Mouse (Mus musculus) spleen, postnatal 10 days (tissue): ENCODE measurements around the gene Clip3.

Experiments
- DNase-seq, 2 experiments: peaks; one replicate each; pipeline ENCODE4 v3.0.0; 2021 to 2022; ENCODE audit warnings: low spot score in 2 of 2

The Clip3 gene

DNA sequence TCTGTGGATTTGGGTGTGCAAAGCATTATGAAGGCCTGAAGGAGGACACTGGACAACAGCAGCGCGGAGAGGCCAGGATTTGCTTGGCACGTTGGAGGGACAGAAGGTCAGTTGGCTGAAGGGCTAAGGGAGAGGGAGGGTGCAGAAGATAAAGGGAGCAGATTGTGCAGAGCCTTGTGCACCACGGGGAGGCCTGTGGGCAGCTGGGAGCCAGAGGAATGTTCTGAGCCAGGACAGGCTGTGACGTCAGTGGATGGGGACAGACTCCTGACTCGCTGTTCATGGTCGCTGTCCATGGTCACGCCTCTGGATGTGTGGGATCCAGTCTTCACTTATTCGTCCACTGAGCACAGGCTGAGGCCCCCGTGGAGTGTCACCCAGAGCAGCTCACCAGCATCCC, 3.6 kb downstream of the Clip3 start:
- no peak for DNase-seq

DNA sequence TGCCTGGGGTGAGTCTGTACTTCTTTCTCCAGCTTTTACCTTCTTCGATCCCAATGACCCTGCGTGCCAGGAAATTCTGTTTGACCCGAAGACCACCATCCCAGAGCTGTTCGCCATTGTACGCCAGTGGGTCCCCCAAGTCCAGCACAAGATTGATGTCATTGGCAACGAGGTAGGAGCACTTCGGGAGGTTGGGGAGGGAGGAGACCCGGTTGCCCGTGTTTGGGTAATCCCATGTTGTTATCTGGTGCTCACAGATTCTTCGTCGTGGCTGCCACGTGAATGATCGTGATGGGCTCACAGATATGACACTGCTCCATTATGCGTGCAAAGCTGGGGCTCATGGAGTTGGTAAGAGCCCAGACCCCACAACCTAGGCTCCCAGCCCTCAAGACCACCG, 5.3 kb downstream of the Clip3 start:
- DNase-seq: no peak

DNA sequence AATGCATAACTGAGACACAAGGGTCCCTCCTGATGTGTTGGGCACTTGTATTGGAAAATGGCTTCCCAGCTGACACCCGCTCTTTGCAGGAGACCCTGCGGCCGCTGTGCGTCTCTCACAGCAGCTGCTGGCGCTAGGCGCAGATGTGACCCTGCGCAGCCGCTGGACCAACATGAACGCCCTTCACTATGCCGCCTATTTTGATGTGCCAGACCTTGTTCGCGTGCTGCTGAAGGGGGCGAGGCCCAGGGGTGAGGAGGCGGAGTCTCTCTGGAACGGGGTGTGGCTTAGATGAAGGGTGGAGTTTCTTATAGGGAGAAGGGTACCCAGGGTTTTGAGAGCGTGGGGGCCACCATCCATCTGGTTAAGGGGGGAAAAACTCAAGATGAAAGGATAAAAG, 5.7 kb downstream of the Clip3 start:
- DNase-seq: no peak

DNA sequence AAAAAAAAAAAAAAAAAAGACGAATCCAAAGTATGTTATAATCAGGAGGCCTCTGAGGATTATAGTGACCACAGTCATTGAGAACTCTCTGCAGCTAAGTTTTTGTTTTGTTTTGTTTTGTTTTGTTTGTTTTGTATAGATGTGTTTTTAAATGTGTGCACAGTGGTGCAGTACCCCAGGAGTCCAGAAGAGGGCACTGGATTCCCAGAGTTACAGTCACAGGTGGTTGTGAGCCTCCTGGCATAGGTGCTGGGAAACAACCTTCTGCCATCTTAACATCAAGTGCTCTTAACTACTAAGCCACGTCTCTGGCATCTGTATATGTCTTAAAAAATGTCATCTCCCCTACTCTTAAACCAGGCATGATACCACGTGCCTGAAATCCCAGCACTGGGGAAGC, 9.4 kb downstream of the Clip3 start:
- DNase-seq: peak in 1 of 2 experiments; percentile 55

DNA sequence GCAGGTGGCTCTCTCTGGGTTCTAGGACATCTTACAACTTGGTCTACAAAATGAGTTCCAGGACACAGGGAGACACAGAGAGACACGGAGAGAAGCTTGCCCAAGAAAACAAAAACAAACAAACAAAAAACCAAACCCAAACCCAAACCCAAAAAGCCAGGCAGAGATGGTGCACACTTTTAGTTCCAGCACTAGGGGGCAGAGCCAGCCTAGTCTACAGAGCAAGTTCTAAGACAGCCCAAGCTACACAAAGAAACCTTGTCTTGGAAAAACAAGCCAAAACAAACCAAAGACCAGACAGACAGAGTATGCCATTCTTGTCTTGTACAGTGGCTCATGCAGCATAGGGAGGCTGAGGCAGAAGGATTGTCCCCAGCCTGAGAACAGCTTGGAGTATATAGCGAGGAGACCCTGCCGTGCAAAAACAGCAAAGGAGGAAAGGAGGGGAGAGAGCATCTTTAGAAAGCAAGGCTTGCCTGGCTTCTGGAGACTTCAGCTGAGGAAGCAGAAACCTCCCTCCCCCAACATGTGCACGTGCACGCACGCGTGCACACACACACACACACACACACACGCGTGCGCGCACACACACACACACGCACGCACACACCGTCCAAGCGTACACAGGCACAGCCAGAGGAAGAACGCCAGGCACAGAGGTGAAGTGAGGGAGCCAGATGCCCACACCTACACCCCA, 14.7 kb downstream of the Clip3 start:
- DNase-seq: no peak

DNA sequence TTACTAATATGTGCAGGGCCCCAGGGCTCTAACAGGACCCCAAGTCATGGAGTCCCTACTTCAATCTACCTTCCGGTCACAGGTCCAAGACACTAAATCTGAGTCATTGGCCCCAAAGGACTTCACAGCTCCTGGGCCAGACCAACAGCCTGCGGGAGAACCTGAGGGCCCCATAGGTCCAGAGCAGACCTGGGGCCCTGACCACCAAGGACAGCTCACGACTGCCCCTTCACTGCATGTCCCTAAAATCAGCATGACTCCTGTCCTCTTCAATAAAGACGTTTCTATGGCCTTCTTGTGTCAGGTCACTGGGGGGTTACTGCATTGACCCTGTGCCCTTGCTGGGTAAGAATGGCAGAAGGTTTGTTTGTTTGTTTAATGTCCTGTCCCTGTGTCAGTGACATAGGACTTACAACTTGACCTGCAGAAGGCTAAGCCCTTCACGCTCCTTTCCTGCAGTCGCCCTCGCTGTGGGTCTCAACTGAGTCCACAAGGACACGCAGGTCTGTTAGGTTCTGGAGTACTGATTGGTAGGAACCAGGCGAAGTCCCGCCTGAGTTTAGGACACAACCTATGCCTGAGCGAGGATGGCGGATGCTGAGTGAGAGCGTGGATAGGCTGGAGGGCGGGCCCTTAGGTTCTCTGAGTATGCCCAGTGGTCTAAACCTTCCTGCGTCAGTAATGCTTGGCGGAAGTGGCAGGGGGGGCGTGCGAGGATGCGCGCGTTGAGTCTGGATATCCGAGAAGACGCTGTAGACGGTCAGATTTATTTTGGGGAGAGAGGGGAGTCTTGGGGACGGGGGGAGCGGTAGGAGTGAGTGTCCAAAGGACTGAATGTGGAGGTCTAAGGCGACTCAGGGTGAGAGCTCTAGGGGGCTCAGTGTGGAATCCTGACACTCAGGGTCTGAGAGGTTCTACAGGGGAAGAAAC, 16.8 kb downstream of the Clip3 start, which contains the start of gene Alkbh6:
TSS of gene Alkbh6 (plus strand) at position 642 of the 930 bp plus-strand sequence.
- peak; percentile 53 to 89 for DNase-seq

DNA sequence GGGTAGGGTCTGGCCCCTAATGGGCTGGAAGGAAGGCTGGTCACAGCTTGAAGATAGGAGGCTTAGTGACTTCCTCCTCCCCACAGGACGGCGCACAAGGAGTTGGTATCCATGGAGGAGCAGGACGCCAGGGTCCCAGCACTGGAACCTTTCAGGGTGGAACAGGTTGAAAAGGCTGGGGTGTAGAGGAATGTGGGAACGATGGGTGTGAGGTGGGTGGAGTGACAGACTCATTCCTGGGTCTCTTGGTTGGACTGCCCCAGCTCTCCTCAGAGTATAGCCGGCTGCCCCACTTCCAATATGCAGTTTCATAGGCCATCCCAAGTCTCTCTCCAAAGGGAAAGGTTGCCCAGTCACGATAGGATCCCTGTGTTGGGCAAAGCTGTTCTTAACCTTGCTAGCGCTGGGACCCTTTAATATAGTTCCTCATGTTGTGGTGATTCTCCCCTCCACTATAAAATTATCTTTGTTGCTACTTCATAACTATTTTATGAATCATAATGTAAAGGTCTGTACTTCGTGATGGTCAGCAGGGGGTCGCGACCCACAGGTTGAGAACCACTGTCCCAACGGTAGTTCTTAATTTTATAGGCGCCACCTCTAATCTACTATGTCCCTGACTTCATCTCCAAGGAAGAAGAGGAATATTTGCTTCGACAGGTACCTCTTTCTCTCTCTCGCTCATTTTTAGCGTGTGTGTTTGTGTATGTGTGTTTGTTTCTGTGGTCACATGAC, 18.0 kb downstream of the Clip3 start:
- DNase-seq: no peak

DNA sequence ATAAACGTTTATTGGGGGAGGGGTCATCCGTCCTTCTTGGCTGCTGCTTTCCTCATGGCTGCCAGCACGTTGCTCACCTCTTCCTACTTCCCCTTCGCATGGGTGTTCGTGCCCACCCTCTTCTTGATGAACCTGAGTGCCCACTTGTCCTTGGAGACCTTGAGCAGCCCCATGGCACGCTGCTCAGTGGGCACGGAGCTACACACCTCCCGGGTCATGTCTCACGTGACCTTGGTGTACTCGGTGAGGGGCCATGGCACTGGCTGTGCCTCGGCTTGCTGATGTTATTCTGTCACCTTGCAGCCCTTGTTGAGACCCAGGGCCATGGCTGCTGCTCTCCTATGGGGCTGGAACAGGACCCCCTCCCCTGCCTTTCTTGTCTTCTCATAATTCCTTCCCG, 18.6 kb downstream of the Clip3 start:
- no peak for DNase-seq

DNA sequence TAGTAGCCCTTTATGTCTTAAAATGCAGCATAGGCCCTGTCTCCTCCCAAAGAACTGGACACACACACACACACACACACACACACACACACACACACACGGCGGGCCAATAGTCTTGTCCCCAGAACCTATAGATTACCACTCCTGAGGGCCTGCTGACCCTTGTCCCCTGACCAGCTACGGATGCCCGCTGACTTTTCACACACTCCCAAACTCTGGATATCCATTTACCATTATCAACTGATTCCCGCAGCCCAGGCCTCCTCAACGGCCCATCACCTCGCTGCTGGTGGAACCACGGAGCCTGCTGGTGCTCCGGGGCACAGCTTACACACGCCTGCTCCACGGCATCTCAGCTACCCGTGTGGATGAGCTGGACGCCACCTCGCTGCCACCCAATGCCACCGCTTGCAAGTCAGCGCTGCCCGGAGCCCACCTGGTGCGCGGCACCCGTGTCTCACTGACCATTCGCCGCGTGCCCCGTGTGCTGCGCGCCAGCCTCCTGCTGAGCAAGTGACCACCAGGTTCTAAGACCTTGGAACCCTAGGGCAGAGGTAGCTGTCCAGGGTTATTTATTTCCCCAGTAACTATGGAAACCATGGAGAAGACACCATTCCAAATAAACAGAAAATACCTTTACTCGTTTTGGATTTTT, 22.3 kb downstream of the Clip3 start:
- DNase-seq: no peak

DNA sequence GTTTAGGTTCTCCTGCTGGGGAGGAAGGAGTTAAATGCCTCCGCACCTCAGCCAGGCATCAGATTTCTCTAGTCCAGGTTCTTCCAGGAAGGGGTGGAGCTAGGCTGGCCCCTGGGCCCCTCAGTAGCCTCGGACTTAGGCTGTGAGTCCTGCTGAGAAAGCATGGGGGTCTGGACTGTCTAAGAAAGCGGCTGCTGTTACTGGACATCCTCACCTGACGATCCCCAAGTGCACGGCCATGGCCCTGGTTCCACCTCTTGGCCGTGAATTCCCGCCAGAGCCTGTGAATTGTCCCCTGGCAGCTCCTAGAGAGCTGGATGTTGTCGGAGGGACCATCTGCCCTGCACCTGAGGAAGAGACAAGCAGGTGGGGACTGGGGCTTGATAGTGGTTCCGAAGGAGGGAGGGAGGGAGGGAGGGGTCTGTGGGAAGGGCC, 23.2 kb downstream of the Clip3 start, which contains the start of gene Syne4:
TSS of gene Syne4 (plus strand) at position 87 of the 435 bp plus-strand sequence.
- no peak for DNase-seq

DNA sequence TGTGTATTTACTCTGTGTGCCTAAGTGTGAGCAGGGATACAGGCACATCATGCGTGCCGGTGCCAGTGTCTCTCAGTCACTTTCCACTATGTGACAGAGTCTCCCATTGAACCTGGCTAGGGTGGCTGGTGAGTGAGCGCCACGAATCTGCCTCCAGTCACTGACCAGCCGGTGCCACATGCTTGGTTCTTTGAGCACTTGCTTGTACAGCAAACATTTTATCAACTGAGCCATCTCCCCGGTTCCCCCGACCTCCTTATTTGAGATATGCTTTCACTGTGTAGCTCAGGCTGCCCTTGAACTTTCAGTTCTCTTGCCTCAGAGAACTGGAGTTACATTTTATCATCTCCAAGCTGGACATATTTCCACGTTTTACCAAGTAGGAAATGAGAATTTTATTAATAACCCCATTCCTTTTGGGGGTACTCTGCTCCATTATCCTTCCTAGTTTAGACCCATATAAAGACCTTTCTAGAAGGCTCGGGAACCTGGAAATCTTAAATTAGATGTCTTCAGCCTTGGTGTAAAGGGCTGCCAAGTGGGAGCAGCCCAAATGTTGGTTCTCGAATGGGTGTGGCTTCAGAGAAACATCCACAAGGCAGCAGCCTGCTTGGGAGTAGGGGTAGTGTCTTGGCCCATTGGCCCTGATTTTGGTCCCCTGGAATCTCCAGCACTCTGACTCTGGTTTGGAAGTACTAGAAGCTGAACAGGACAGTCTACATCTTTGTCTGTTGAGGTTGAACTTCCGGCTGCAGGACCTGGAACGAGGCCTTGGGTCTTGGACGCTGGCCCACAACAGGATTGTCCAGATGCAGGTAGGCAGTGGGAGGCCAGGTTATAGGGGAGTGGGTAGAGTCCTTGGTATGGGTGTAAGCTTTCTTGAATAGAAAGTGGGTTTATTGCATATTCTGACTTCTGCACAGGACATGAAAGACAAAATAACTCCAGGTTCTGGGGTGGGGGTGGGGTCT, 24.3 kb downstream of the Clip3 start:
- DNase-seq: no peak

DNA sequence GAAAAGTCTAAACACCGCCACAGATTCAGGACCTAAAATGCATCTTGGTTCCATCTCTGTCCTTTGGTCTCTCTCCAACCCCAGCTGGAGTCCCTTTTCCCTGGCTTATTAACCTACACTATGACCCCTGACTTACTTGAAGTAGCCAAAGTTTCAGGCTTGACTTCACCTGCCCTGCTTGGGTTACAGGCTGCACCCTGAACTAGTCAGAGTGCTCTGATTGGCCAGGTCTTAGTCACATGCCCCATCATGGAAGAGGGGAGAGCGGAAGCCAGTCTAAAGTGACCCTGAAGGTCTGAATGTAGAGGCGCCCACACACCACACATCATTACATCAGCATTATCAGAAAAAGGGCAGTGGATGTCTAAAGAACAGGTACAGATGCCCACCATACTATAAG, 26.6 kb downstream of the Clip3 start:
- no peak for DNase-seq

DNA sequence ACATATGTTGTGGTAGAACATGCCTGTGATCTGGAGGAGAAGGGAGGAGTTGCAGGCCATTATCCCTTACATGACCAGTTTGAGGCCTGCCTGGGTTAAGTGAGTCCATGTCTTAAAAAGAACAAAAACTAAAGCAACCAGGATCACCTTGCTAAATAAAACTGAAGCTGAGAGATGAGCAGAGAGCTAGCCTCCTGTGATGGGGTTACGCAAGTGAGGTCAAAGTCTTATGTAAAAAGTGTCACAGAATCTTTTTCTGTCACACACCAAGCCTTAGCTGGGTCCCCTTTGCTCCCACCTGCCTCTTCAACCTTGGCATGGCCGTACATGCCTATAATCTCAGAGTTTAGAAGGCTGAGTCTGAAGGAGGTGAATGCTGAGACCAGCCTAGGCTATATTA, 29.4 kb downstream of the Clip3 start:
- DNase-seq: no peak

DNA sequence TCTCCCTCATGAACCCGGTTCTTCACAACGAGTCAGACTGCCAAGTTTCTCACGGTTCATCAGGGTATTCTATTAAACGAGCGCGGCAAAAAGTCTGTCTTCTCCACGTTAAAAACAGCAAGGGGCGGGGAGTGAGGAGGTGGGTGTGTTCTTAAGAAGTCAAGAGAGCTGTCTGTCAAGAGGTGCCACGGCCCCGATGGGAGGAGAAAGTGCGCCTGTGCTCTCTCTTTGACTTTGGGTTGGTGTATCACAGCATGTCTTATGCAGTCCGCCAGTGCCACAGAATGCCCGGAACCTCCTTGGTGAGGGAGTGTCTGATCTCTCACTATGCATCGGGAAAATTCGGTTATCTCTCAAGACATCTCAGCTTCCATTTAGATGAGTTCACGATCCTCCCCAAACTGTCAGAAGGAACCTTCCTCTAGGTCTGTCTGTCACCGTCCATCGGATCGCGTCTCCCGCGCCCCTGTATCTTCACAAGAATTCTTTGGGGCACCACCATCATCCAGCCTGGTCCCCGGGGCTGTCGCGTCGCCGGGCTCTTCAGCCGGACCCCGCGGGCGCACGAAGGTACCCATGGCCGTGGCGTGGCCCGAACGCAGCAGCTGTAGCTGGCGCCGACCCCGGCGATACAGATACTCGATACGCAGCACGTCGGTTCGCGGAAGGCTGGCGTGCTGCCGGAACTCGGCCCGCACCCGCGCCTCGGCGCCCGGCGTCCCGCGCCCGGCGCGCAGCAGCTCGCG, 30.2 kb downstream of the Clip3 start, which contains the start of gene E130208F15Rik:
TSS of gene E130208F15Rik (plus strand) at position 202 of the 746 bp plus-strand sequence.
- DNase-seq: peak; percentile 53 to 80

DNA sequence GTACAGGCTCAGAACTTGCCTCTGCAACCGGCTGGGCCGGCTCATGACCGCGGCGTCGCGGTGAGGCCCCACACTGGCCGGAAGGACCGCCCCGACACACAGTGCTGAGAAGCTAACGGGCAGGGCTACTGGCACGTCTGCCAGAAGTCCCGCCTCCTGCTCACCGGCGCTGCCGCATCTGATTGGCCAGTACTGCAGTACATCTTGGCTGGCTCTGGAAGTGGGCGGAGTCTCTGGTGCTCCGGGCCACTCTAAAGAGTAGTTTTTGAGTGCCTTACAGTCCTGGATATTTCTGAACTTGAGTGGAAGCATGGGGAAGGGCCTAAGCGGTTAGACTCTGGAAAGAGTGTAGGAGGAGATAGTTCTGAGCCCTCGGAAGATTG, 30.7 kb downstream of the Clip3 start:
- DNase-seq: peak; percentile 90 to 98

DNA sequence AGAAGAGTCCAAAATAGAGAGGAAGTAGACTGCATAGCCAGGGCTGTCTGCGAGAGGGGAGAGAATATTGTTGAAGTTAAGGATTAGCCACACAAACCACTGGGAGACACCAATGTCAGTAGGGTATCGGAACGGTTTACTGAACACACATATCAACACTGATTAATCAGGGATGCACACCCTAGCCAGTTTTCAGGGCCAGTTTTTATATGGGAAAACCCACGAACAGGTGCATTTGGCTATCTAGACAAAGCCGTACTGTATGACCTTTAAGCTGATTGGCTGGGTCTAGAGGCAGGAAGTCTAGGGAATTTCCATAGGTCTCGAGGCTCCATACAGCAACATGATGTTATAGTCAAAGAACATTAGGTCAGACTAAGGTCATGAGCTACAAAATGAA, 31.3 kb downstream of the Clip3 start:
- DNase-seq: no peak

DNA sequence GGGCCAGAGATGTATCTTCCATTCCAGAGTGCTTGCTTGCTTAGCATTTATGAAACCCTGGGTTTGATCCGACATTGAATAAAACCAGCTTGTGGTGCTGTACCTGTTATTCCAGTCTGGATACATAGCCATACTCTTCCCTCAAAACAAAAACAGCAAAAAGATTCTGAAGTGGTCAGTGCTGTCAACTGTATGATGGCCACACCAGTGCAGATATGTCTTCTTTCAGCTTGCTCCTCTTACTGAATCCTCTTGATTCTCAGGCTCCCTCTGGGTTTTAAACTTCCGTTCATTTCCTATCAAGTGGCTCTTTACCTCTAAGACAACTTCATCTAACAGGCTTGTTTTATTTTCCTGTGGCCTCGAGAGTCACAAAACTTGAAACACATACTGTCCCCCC, 32.3 kb downstream of the Clip3 start, which contains the start of gene Sdhaf1:
TSS of gene Sdhaf1 (minus strand) at position 101 of the 400 bp plus-strand sequence.
- no peak for DNase-seq

DNA sequence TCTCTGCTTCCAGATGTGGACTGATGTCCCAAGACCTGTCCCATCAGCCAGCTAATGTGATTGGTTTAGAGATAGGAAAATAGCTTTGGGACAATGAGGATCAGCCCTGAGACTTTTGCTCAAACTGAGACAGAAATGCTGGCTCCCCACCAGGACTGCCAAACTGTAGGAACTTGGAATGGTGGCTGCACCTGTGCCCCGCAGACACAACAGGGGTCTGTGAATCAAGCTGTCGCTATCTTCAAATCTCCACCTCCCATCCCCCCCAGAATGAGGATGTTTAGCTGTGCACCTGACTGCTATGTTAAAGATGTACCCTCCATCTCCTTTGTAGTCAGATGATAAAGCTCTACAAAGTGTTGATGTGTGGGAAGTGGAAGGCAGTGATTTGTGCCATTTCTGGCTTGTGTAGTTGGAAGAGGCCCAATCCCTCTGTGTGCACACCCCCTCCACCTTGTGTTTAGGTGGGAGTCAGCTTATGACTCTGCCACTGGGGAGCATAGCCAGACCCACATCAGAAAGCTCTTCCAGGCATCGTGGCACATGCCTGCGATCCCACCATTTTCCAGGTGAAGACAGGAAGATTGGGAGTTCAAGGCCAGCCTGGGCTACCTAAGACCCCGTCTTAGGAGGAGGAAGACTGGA, 32.9 kb downstream of the Clip3 start:
- no peak for DNase-seq

DNA sequence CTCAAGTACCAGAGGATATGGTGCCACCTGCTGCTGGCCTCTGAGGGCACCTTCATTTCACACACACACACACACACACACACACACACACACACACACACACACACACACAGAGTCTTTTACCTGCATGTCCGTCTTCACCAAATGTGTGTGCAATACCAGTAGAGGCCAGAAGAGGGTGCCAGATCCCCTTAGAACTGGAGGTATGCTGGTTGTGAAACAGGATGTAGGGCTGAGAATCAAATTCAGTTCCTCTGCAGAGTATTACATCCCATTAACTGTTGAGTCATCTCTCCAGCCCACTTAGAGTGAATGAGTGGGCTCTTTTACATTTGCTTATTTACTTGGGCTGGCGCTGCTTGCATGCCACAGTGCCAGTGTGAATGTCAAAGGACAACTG, 33.8 kb downstream of the Clip3 start:
- DNase-seq: peak; percentile 54 to 80
